Mouse (Mus musculus): ENCODE data around the gene Tnfrsf13c.

The Tnfrsf13c gene

GRCm38 (mm10) chr15:82230098-82230611 is 6.0 kb upstream of the Tnfrsf13c start:
- in situ Hi-C loops (cut with MboI, MseI) = no loop called here

GRCm38 (mm10) chr15:82229542-82230045 is 5.4 kb upstream of the Tnfrsf13c start:
- in situ Hi-C loops (cut with MboI, MseI) = loop anchor here (5.0 kb wide), 1 partner anchor 167 kb away; no protein-coding TSS in a partner anchor

- in situ Hi-C loops (cut with MboI, MseI) = loop anchor here (5.0 kb wide), 1 partner anchor 163 kb away; no protein-coding TSS in a partner anchor
Observed at GRCm38 (mm10) chr15:82225769-82226168, 1.6 kb upstream of the Tnfrsf13c start.

GRCm38 (mm10) chr15:82224602-82225215 is 540 bp upstream of the Tnfrsf13c start:
- in situ Hi-C loops (cut with MboI, MseI) = loop anchor here (5.0 kb wide), 1 partner anchor 162 kb away; no protein-coding TSS in a partner anchor

GRCm38 (mm10) chr15:82223251-82223650 is 918 bp downstream of the Tnfrsf13c start:
- in situ Hi-C loops (cut with MboI, MseI) = no loop called here

GRCm38 (mm10) chr15:82221104-82221860 is 2.9 kb downstream of the Tnfrsf13c start:
- in situ Hi-C loops (cut with MboI, MseI) = no loop called here

GRCm38 (mm10) chr15:82220003-82220675 is 4.0 kb downstream of the Tnfrsf13c start:
- in situ Hi-C loops (cut with MboI, MseI) = no loop called here

GRCm38 (mm10) chr15:82218778-82219666 is 5.1 kb downstream of the Tnfrsf13c start:
- in situ Hi-C loops (cut with MboI, MseI) = no loop called here

- in situ Hi-C loops (cut with MboI, MseI) = no loop called here
Observed at GRCm38 (mm10) chr15:82217980-82218379, 6.2 kb downstream of the Tnfrsf13c start.

GRCm38 (mm10) chr15:82217039-82217438 is 7.1 kb downstream of the Tnfrsf13c start:
- in situ Hi-C loops (cut with MboI, MseI) = no loop called here

GRCm38 (mm10) chr15:82216142-82216827 is 7.9 kb downstream of the Tnfrsf13c start:
- in situ Hi-C loops (cut with MboI, MseI) = no loop called here

GRCm38 (mm10) chr15:82215332-82216046 is 8.7 kb downstream of the Tnfrsf13c start:
- in situ Hi-C loops (cut with MboI, MseI) = no loop called here

- in situ Hi-C loops (cut with MboI, MseI) = no loop called here
Observed at GRCm38 (mm10) chr15:82213222-82213621, 10.9 kb downstream of the Tnfrsf13c start.

- in situ Hi-C loops (cut with MboI, MseI) = no loop called here
Observed at GRCm38 (mm10) chr15:82212752-82213063, 11.5 kb downstream of the Tnfrsf13c start, which contains the start of gene Shisa8. Shisa8 (minus strand) TSS chr15:82212815.

- in situ Hi-C loops (cut with MboI, MseI) = no loop called here
Observed at GRCm38 (mm10) chr15:82211911-82212751, 12.0 kb downstream of the Tnfrsf13c start.

- in situ Hi-C loops (cut with MboI, MseI) = no loop called here
Observed at GRCm38 (mm10) chr15:82211281-82211680, 12.9 kb downstream of the Tnfrsf13c start.

GRCm38 (mm10) chr15:82210801-82211200 is 13.4 kb downstream of the Tnfrsf13c start:
- in situ Hi-C loops (cut with MboI, MseI) = no loop called here

- in situ Hi-C loops (cut with MboI, MseI) = no loop called here
Observed at GRCm38 (mm10) chr15:82209295-82210050, 14.7 kb downstream of the Tnfrsf13c start.

Measured in regulatory T cell (primary cell).